Mouse (Mus musculus): ENCODE measurements around the gene Hoxd4.

Hoxd4 gene

DNA sequence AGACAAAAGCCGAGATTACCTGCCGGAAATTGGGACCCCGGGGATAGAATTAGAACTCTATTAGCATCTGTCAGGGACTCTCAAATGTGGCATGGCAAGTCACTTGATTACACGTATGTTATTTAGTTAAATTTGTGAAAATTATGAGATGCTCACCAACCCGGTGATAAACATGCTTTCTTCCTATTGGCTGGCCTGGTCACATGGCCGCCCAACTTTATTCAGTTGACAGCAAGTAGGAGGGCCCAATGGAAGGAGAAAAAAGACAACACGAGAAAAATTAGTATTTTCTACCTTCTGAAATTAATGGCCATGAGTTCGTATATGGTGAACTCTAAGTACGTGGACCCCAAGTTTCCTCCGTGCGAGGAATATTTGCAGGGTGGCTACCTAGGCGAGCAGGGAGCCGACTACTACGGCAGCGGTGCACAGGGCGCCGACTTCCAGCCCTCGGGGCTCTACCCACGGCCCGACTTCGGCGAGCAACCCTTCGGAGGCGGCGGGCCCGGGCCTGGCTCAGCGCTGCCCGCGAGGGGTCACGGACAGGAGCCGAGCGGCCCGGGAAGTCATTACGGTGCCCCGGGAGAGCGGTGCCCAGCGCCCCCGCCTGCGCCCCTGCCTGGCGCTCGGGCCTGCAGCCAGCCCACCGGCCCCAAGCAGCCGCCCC, 15.4 kb downstream of the Hoxd4 start:
- no peak for DNase-seq (ENCODE audit: low read depth, low spot score)

- no peak for DNase-seq (ENCODE audit: low read depth, low spot score)
Observed at GRCm38 (mm10) chr2:74727640-74728302, 16.0 kb downstream of the Hoxd4 start.

GRCm38 (mm10) chr2:74728303-74728680, 16.6 kb downstream of the Hoxd4 start:
- no peak for DNase-seq (ENCODE audit: low read depth, low spot score)

- no peak for DNase-seq (ENCODE audit: low read depth, low spot score)
Observed at GRCm38 (mm10) chr2:74730331-74730730, 18.6 kb downstream of the Hoxd4 start.

- no peak for DNase-seq (ENCODE audit: low read depth, low spot score)
Observed at GRCm38 (mm10) chr2:74731055-74731454, 19.3 kb downstream of the Hoxd4 start.

DNA sequence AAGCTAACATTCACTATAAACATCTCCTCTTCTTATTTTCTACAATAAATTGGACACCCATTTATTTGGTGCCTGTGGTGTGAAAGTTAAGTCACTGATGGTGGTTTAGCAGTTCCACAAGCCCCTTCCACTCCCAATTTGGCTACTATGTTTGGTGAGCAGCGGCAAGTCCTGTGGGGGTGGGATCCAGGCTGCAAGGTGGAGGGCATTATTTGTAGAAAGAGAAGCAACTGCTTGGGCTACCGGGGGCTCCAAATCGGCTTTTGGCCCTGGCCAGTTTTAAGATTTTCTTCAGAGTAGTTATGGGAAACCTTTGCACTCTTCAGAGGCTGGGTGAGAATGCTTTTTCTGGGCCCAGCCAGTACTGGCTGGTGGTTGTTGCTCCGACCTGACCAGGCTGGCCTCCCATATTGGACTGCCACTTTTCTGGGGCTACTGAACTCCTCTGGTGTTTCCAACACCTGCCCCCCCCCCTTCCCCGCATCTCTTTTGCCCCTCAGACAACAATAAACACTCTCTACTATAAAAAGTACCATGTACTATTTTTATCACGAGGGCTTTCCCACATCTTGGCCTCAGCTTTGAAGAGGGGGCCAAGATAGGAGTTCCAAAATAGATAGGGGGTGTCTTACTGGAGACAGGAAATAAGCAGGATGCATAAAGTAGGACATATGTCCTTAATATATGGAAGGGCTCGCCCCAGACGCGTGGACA, 20.2 kb downstream of the Hoxd4 start:
- DNase-seq (ENCODE audit: low read depth, low spot score): no peak

DNA sequence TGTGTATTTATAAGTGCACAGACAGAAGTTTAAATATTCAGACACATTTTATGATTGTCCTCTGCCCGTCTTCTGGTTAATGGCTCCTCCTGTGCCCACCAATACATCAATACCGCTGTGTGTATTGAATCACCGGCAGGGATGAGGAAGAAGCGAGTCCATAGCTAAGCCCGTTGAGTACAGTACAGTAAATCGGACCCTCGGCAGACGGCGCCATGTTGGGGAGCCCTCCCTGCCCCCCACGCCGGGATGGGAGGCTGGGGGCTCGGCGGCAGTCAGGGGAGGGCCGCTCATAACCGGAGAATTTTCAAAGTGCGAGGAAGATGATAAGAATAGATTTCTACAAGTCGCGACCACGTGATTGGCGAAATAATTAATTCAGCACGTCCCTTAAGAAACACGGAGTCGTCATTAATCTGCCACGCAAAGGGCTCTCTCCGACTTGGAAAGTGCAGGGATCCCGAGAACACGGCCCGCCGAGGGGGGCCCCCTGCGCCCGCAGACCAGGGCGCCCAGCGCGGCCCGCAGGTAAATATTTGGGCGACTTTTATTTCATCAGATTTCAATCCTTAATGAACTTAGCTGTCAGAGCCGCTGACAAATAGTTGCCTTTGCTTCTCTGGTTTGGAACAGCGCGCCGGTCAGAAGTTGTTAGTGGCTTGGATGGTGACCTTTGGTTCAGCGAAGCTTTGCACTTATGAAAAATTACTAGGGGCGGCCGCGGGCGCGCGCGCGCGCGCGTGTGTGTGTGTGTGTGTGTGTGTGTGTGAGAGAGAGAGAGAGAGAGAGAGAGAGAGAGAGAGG, 21.0 kb downstream of the Hoxd4 start:
- no peak for DNase-seq (ENCODE audit: low read depth, low spot score)

DNA sequence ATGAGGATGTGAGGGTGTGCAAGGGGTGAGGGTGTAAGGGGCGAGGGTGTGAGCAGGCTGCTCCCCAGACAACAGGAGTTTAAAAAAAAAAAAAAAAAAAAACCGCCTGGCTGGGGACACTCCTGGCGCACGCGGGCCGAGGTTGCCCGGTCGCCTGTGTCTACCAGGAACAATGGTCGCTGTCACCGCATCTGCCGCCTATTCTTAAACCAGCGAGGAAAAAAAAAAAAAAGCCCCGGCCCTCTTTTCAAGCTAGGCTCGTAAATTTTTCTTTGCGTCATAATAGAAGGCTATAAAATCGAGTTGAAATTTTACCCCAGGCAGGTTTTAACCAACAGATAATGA, 21.6 kb downstream of the Hoxd4 start:
- DNase-seq (ENCODE audit: low read depth, low spot score): no peak

DNA sequence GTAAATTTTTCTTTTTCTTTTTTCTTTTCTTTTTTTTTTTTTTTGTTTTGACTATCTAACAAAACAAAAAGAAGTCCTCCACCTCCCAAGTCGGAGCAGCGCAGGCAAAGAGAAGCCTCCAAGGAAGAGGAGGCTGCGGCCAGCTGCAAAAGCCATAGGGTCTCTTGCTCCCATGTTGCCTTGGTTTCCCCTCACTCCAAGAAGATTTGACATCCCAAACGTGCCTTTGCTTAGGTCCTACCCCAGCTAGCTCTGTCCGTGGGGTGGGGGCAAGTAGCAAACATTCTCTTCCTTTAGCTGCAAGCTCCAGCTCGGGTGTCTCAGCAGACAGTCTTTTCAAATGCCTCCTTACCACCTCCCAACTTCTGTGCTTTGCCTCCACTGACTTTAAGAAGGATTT, 22.0 kb downstream of the Hoxd4 start:
- DNase-seq (ENCODE audit: low read depth, low spot score): no peak

- no peak for DNase-seq (ENCODE audit: low read depth, low spot score)
Observed at GRCm38 (mm10) chr2:74734451-74734850, 22.7 kb downstream of the Hoxd4 start.

- no peak for DNase-seq (ENCODE audit: low read depth, low spot score)
Observed at GRCm38 (mm10) chr2:74734996-74735811, 23.5 kb downstream of the Hoxd4 start.

DNA sequence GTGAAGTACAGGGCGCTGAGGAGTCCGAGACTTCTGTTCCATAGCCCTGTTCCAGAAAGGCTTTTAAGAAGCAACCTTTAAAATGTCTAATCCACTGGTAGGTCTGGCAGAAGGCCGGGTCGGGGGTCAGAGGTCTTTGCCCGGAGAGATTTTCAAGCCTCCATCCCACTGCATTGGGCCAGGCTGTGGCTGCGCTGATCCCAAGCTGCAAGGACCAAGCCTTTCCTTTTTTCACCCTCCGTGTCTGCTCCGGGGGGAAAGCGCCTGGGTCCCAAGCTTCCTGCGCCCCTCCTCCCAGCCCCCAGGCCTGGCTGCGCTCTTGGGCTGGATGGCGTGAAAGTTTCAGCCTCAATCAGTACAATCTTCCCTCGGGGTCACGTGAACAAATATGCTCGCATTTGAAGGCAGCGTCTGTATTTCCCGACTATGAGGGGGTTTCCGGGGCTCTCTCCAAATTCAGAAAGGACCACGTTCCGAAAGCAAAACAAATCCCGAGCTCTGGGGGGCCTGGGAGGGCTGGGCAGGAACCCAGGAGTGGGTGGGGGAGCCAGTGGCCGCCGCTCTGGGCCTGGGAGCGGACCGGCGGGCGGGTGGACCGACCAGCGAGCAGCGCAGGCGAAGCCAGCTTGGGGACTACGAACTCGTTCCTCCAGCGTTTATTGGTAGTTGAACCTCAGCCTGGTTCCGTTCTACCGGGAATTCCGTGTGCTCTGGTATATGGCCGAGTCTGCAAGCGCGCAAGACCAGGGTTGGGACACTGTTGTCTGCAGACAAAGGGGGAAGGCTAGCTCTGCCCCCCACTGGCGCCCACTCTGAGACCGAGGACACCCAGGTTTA, 24.3 kb downstream of the Hoxd4 start:
- DNase-seq (ENCODE audit: low read depth, low spot score): no peak

- DNase-seq (ENCODE audit: low read depth, low spot score): no peak
Observed at GRCm38 (mm10) chr2:74736688-74737577, 25.2 kb downstream of the Hoxd4 start.

DNA sequence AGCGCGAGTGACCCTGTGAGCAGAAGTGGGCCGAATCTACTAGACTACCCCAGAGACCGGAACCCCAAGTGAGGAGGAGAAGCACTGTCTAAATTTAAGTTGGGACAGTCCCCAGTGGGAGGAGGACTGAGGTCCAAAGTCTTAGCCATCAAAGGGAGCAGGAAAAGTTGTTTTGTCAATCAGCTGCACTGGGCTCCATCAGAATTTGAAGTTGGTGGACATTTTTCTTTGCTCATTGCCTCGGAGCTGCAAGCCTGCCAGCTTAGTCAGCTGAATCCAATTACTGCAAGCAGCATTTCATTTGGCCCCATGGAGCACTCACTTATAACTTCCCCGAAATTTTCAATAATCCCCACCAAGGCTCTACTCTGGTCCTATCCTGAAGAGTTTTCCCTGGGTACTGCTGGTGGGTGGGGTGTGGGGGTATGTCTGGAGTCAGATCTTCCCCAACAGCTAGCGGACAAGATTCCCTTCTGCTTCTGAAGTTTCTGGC, 25.9 kb downstream of the Hoxd4 start:
- no peak for DNase-seq (ENCODE audit: low read depth, low spot score)

- DNase-seq (ENCODE audit: low read depth, low spot score): no peak
Observed at GRCm38 (mm10) chr2:74738623-74739475, 27.1 kb downstream of the Hoxd4 start.

DNA sequence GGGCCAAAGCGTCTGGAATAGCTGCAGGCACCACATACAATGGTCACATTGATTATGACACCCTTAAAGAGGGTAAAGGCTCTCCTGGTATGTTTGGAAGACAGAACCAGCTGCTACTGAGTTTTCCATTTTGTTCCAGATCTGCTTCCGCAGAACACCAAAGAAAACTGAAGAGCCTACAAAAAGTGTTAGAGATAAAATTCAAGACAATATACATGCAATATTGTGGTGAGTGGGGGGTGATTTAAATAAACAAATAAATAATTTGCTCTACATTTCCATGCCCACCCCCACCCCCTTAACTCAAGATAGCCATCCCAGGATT, 27.7 kb downstream of the Hoxd4 start:
- no peak for DNase-seq (ENCODE audit: low read depth, low spot score)

- DNase-seq (ENCODE audit: low read depth, low spot score): no peak
Observed at GRCm38 (mm10) chr2:74739869-74740268, 28.1 kb downstream of the Hoxd4 start.

- no peak for DNase-seq (ENCODE audit: low read depth, low spot score)
Observed at GRCm38 (mm10) chr2:74740311-74741091, 28.8 kb downstream of the Hoxd4 start.

All from 3T3-L1 (cell line).